Mouse (Mus musculus): ENCODE data around the gene Phf21a. TPM values are rescaled to one million over a fixed set of nuclear protein-coding genes. Genes with fewer than 3 reads are reported as not detected.

The Phf21a gene
- polyA plus RNA-seq, 1 experiment from 2014 or later, result 36.3 TPM

- no peak overlapping the region for H3K27ac ChIP-seq (ENCODE audit: low read depth, low read length)
- H3K9me3 ChIP-seq (ENCODE audit: control insufficient read depth, low read length), result no peaks in the 10 kb centered on the region
- H3K4me1 ChIP-seq (ENCODE audit: control insufficient read depth, insufficient read depth, low read length), result peaks cover 18% of the 10 kb centered on the region
- H3K9ac ChIP-seq (ENCODE audit: low read depth, low read length), result no peak overlapping the region
- WGBS, result 79% methylated on average over 5 of the region's 5 CpGs
- no peak overlapping the region for H3K4me3 ChIP-seq (ENCODE audit: low read length)
- H3K27me3 ChIP-seq (ENCODE audit: control insufficient read depth, insufficient read depth, low read length), result no peaks in the 10 kb centered on the region
- no peak overlapping the region for H3K4me2 ChIP-seq (replicated peaks; ENCODE audit: low read depth, low read length)
- no peaks in the 10 kb centered on the region for H3K36me3 ChIP-seq (ENCODE audit: control insufficient read depth, insufficient read depth, low read length)
- ATAC-seq (ENCODE audit: low FRiP score, low TSS enrichment), result no peak
These were observed 98.0 kb downstream of the Phf21a start for GRCm38 (mm10) chr2:92190960-92191359.

DNA sequence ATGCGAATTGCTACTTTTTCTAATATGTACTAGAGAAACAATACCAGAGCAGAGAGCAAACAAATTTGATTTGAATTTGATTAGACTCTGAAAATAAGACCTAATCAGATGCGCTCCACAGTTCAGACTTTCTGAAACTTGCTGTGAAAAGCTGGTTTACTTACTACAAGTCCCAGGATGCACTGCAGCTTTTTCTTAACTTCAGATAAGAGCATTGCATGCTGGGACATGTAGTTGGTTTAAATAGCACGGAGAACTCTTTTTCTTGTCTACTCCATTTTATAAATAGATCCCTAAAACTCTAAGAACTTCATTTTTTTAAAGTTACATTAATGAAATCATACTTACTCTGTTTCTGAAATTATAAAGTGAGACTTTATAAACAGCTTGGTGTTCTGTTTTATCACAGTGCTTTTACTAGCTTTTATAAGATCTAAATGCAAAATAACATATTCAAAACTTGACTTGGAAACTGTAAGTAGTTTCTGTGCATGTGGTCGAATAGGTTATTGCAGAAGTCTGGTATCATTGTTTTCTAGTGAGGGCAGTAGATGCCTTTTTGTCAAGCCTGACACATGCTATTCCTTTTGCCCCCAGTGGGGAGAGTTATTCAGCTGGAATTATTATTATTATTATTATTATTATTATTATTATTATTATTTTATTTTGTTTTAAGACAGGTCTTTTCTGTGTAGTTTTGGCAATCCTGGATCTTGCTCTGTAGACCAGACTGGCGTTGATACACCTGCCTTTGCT, 99.1 kb downstream of the Phf21a start:
- H3K27ac ChIP-seq (ENCODE audit: low read depth, low read length), result no peak overlapping the region
- peaks cover 11% of the 10 kb centered on the region for H3K4me1 ChIP-seq (ENCODE audit: control insufficient read depth, insufficient read depth, low read length)
- 78% methylated on average over 5 of the region's 5 CpGs for WGBS
- H3K9me3 ChIP-seq (ENCODE audit: control insufficient read depth, low read length), result no peaks in the 10 kb centered on the region
- H3K27me3 ChIP-seq (ENCODE audit: control insufficient read depth, insufficient read depth, low read length), result no peaks in the 10 kb centered on the region
- H3K4me2 ChIP-seq (replicated peaks; ENCODE audit: low read depth, low read length), result no peak overlapping the region
- H3K36me3 ChIP-seq (ENCODE audit: control insufficient read depth, insufficient read depth, low read length), result no peaks in the 10 kb centered on the region
- no peak; the same call in 1 of the 2 replicates for ATAC-seq (ENCODE audit: low FRiP score, low TSS enrichment)
- H3K4me3 ChIP-seq (ENCODE audit: low read length), result no peak overlapping the region
- H3K9ac ChIP-seq (ENCODE audit: low read depth, low read length), result no peak overlapping the region

DNA sequence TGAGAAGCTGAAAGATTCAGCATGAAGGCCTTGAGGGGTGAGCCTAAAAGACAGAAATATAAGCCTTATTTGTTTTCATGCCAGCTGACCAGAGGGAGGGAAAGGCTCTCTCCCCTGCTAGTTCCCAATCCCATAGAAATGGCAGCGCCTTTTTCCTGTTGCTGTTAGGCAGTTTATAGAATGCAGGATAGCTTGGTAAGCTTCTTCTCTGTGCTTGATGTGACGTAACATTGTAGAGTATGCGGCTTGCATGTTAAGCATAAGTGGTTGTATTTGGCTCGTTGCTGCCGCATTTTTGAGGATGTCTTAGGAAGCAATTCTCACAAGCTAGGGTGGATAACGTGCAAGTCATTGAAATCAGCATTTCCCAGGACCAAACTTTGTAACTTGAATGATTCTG, 105.2 kb downstream of the Phf21a start:
- Histone ChIP-seq H3K9me3 (ENCODE audit: control insufficient read depth, low read length) (no peaks in the 10 kb centered on the region), H3K4me1 (ENCODE audit: control insufficient read depth, insufficient read depth, low read length) (peaks cover 8% of the 10 kb centered on the region), H3K4me3 (ENCODE audit: low read length) (no peak overlapping the region), H3K9ac (ENCODE audit: low read depth, low read length) (no peak overlapping the region), H3K4me2 (replicated peaks; ENCODE audit: low read depth, low read length) (no peak overlapping the region), H3K27ac (ENCODE audit: low read depth, low read length) (no peak overlapping the region), H3K36me3 (ENCODE audit: control insufficient read depth, insufficient read depth, low read length) (no peaks in the 10 kb centered on the region; the same call in 1 of the 2 replicates), H3K27me3 (ENCODE audit: control insufficient read depth, insufficient read depth, low read length) (no peaks in the 10 kb centered on the region)
- ATAC-seq (ENCODE audit: low FRiP score, low TSS enrichment), result no peak
- WGBS, result 60% methylated on average over 6 of the region's 6 CpGs

DNA sequence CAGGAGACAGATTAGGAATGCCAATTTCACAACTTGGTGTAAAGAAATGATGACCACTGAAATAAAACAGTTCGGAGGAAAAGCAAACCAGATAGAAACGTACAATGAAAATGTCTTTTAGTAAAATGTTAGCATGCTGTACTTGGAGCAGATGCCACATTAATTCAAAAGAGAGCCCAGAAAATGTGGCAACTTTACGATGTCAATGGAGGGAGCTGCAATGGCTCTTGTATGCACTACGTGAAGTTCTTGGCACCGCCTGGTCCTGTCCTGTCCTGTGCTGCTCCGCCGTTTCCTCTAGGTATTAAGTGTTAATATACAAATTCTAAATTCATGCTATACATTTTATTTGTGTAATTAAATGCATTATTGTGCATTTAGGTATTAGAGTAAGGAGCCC, 105.8 kb downstream of the Phf21a start:
- WGBS, result 67% methylated on average over 7 of the region's 7 CpGs
- no peaks in the 10 kb centered on the region for H3K9me3 ChIP-seq (ENCODE audit: control insufficient read depth, low read length)

DNA sequence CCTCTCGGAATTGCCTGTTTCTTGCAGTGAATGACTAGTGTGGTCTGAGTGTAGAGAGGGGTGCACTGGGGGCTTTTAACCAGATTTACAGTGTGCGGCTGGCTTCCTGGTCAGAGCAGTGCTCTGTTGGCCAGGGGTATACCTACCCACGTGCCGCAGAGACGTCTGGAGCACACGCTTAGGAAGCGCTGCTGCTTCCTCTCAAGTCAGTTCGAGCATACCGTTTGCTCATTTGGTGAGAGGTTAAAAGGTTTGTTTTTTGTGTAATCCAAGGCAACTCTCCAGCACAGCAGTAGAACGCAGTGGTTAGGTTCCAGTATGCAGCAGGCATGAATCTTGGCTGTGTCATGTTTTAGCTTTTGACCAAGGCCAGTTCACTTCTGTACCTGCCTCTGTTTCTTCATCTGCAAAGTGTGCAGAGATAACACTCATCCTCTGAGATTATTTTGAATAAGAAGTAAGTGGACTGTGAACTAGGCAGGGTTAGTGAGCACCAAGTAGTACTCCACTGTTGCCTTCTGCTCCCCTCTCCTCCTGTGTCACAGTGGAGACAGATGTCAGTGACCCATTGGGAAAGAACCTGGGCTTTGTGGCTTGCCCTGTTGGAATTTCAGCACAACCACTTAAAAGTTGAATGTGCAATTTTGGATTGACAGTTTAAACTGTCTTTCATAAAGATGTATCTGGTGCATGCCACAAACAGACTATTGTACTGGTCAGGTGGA, 106.8 kb downstream of the Phf21a start:
- H3K4me3 ChIP-seq (ENCODE audit: low read length), result no peak overlapping the region
- H3K4me1 ChIP-seq (ENCODE audit: control insufficient read depth, insufficient read depth, low read length), result peaks cover 8% of the 10 kb centered on the region
- H3K9me3 ChIP-seq (ENCODE audit: control insufficient read depth, low read length), result no peaks in the 10 kb centered on the region
- no peaks in the 10 kb centered on the region; the same call in 1 of the 2 replicates for H3K36me3 ChIP-seq (ENCODE audit: control insufficient read depth, insufficient read depth, low read length)
- H3K4me2 ChIP-seq (replicated peaks; ENCODE audit: low read depth, low read length), result no peak overlapping the region
- no peak overlapping the region for H3K27ac ChIP-seq (ENCODE audit: low read depth, low read length)
- 31% methylated on average over 10 of the region's 10 CpGs for WGBS
- peak; percentile 62 for ATAC-seq (ENCODE audit: low FRiP score, low TSS enrichment)
- H3K27me3 ChIP-seq (ENCODE audit: control insufficient read depth, insufficient read depth, low read length), result no peaks in the 10 kb centered on the region
- no peak overlapping the region for H3K9ac ChIP-seq (ENCODE audit: low read depth, low read length)

More for the DNA sequence above, 105.8 kb downstream of the Phf21a start:
- no peak for ATAC-seq (ENCODE audit: low FRiP score, low TSS enrichment)
- H3K27me3 ChIP-seq (ENCODE audit: control insufficient read depth, insufficient read depth, low read length), result no peaks in the 10 kb centered on the region
- H3K4me1 ChIP-seq (ENCODE audit: control insufficient read depth, insufficient read depth, low read length), result peaks cover 8% of the 10 kb centered on the region
- H3K36me3 ChIP-seq (ENCODE audit: control insufficient read depth, insufficient read depth, low read length), result no peaks in the 10 kb centered on the region; the same call in 1 of the 2 replicates
- H3K4me3 ChIP-seq (ENCODE audit: low read length), result no peak overlapping the region
- no peak overlapping the region for H3K27ac ChIP-seq (ENCODE audit: low read depth, low read length)
- no peak overlapping the region for H3K4me2 ChIP-seq (replicated peaks; ENCODE audit: low read depth, low read length)
- no peak overlapping the region for H3K9ac ChIP-seq (ENCODE audit: low read depth, low read length)

DNA sequence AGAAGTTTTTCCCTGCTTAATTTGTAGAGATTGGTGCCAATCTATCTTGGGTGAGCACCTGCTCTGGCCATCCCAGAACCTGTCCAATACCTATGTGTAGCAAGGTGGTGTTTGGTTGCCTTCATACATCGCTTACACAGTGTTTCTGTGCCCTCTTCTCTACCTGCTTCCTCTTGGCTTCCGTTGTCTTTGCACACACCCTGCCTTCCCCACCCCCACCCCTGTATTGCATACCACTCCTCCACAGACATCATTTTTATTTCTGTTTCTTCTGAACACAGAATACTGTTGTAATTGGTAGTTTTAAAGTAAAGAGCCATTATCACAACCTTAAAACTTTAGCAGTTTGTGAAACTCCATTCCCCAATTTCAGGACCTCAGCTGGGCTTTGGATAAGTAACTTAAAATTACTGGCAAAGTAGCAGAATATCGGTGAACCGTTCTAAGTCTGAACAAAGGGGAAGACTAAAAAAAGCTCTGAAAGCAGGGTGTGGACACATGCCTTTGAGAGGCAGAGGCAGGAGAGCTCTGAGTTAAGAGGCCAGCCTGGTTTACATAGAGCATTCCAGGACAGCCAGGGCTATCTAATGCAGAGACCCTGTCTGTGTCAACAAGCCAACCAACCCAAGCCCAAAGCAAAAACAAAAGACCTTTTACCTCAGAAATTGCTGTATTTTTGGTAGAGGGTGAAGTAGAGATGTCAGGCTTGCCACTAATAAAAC, 109.6 kb downstream of the Phf21a start:
- ATAC-seq (ENCODE audit: low FRiP score, low TSS enrichment), result no peak
- H3K27me3 ChIP-seq (ENCODE audit: control insufficient read depth, insufficient read depth, low read length), result no peaks in the 10 kb centered on the region

DNA sequence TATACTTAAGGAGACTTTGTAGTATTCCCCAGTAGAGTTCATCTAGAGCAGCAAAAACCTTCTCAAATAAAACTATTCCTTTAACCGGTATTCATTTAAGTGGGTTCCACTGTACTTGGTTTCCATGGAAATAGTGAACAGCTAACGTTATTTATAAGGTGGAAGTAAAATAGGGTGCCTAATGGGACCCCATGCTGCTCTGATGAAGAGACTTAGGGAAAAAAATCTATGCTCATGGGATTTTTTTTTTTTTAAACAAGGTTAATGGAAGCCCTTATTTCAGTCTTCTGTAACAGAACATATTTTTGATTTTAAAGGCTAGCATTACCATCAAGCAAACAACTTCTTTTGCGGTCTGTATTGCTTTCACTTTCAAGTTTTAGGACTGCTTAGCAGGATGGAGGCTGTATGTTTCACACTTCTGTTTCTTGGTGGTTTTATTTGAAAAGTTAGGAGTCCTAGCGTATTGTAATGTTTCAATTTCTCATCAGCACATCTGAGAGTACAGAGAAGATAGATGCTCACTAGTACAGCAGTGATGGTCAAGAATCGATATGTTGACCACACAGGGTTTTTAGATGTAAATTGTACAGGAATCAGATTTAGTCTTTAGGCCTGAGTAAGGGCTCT, 112.2 kb downstream of the Phf21a start:
- no peak overlapping the region for H3K9ac ChIP-seq (ENCODE audit: low read depth, low read length)
- WGBS, result 87% methylated on average over 5 of the region's 5 CpGs
- ATAC-seq (ENCODE audit: low FRiP score, low TSS enrichment), result no peak
- no peaks in the 10 kb centered on the region; the same call in 1 of the 2 replicates for H3K4me1 ChIP-seq (ENCODE audit: control insufficient read depth, insufficient read depth, low read length)
- H3K36me3 ChIP-seq (ENCODE audit: control insufficient read depth, insufficient read depth, low read length), result no peaks in the 10 kb centered on the region; the same call in 1 of the 2 replicates
- H3K9me3 ChIP-seq (ENCODE audit: control insufficient read depth, low read length), result no peaks in the 10 kb centered on the region
- no peak overlapping the region for H3K4me3 ChIP-seq (ENCODE audit: low read length)
- no peak overlapping the region for H3K4me2 ChIP-seq (replicated peaks; ENCODE audit: low read depth, low read length)
- no peak overlapping the region for H3K27ac ChIP-seq (ENCODE audit: low read depth, low read length)
- H3K27me3 ChIP-seq (ENCODE audit: control insufficient read depth, insufficient read depth, low read length), result no peaks in the 10 kb centered on the region

More for the DNA sequence above, 109.6 kb downstream of the Phf21a start:
- no peak overlapping the region for H3K9ac ChIP-seq (ENCODE audit: low read depth, low read length)
- WGBS, result 75% methylated on average over 4 of the region's 4 CpGs
- no peaks in the 10 kb centered on the region for H3K9me3 ChIP-seq (ENCODE audit: control insufficient read depth, low read length)
- no peak overlapping the region for H3K4me2 ChIP-seq (replicated peaks; ENCODE audit: low read depth, low read length)
- no peaks in the 10 kb centered on the region; the same call in 1 of the 2 replicates for H3K36me3 ChIP-seq (ENCODE audit: control insufficient read depth, insufficient read depth, low read length)
- no peak overlapping the region for H3K4me3 ChIP-seq (ENCODE audit: low read length)
- no peak overlapping the region for H3K27ac ChIP-seq (ENCODE audit: low read depth, low read length)
- peaks cover 8% of the 10 kb centered on the region for H3K4me1 ChIP-seq (ENCODE audit: control insufficient read depth, insufficient read depth, low read length)

GRCm38 (mm10) chr2:92210409-92210808, 117.5 kb downstream of the Phf21a start:
- Histone ChIP-seq H3K36me3 (ENCODE audit: control insufficient read depth, insufficient read depth, low read length) (peaks cover 5% of the 10 kb centered on the region; the same call in 1 of the 2 replicates), H3K4me2 (replicated peaks; ENCODE audit: low read depth, low read length) (no peak overlapping the region), H3K9me3 (ENCODE audit: control insufficient read depth, low read length) (no peaks in the 10 kb centered on the region), H3K4me1 (ENCODE audit: control insufficient read depth, insufficient read depth, low read length) (no peaks in the 10 kb centered on the region), H3K27me3 (ENCODE audit: control insufficient read depth, insufficient read depth, low read length) (no peaks in the 10 kb centered on the region), H3K9ac (ENCODE audit: low read depth, low read length) (no peak overlapping the region), H3K4me3 (ENCODE audit: low read length) (no peak overlapping the region), H3K27ac (ENCODE audit: low read depth, low read length) (no peak overlapping the region)
- 100% methylated on average over 1 of the region's 1 CpGs for WGBS
- no peak for ATAC-seq (ENCODE audit: low FRiP score, low TSS enrichment)

All from kidney, embryonic 14.5 days (tissue).